Mouse (Mus musculus) ES-Bruce4 (cell line): ENCODE measurements around the gene Cnn2. TPM values are rescaled to one million over a fixed set of nuclear protein-coding genes. Genes with fewer than 3 reads are reported as not detected.

Experiments used
- H3K27ac ChIP-seq: 2 replicates; pipeline ENCODE4 v1.5.1; 2012; ENCODE audit warnings: low read length, inconsistent platforms; ENCODE audit not compliant: insufficient read depth
- H3K27me3 ChIP-seq: 2 replicates; pipeline ENCODE4 v1.6.1; 2012; ENCODE audit warnings: mild to moderate bottlenecking, low read length, inconsistent platforms; ENCODE audit not compliant: control insufficient read depth, poor library complexity, insufficient read depth, severe bottlenecking
- H3K36me3 ChIP-seq: 2 replicates; pipeline ENCODE4 v1.6.1; 2012; ENCODE audit warnings: inconsistent platforms, mild to moderate bottlenecking, low read length, moderate library complexity; ENCODE audit not compliant: control insufficient read depth, poor library complexity, insufficient read depth, severe bottlenecking
- H3K4me1 ChIP-seq: one replicate; pipeline ENCODE4 v1.8.1; 2011; ENCODE audit warnings: low read length; ENCODE audit not compliant: control insufficient read depth, insufficient read depth
- H3K4me3 ChIP-seq: 2 replicates; pipeline ENCODE4 v1.5.1; 2011; ENCODE audit warnings: low read depth, mild to moderate bottlenecking, low read length
- H3K9ac ChIP-seq: 2 replicates; pipeline ENCODE4 v1.6.1; 2012; ENCODE audit warnings: low read depth, mild to moderate bottlenecking, inconsistent platforms; ENCODE audit not compliant: poor library complexity, severe bottlenecking
- H3K9me3 ChIP-seq: replicated peaks from 2 replicates; pipeline ENCODE4 v1.6.1; 2012; ENCODE audit warnings: mild to moderate bottlenecking, low read length, inconsistent platforms; ENCODE audit not compliant: control insufficient read depth, poor library complexity, insufficient read depth, severe bottlenecking
- CTCF ChIP-seq: IDR thresholded peaks from one replicate; pipeline ENCODE4 v1.8.1; 2011; ENCODE audit warnings: low read depth, low read length
- EP300 ChIP-seq: IDR thresholded peaks from 2 replicates; pipeline ENCODE4 v1.6.1; 2011; ENCODE audit warnings: low read depth, low read length; ENCODE audit not compliant: insufficient read depth
- POLR2A ChIP-seq: IDR thresholded peaks from one replicate; pipeline ENCODE4 v1.8.1; 2011; ENCODE audit warnings: low read length; ENCODE audit not compliant: insufficient read depth
- polyA plus RNA-seq: library from polyadenylated mRNA; stranded (reverse); fragments of >200 nt; gene quantifications from 2 replicates; pipeline ENCODE4 v1.2.4, GENCODE M21; 2011; ENCODE audit warnings: low read depth; ENCODE audit not compliant: missing spikeins, insufficient read depth, insufficient read length

Cnn2 gene
- polyA plus RNA-seq, 1 experiment: 156 TPM

GRCm38 (mm10) chr10:79997034-79997760, 8.8 kb downstream of the Cnn2 start:
- Histone ChIP-seq H3K9ac (peak overlapping the region; percentile 75), H3K9me3 (no peaks in the 10 kb centered on the region), H3K27ac (no peak overlapping the region), H3K36me3 (no peaks in the 10 kb centered on the region), H3K4me1 (no peaks in the 10 kb centered on the region), H3K27me3 (no peaks in the 10 kb centered on the region), H3K4me3 (peak overlapping the region; percentile 96)
- TF ChIP-seq POLR2A: no peak
- TF ChIP-seq EP300: no peak
- no peak for TF ChIP-seq CTCF

GRCm38 (mm10) chr10:79997819-79998218, 9.4 kb downstream of the Cnn2 start:
- H3K36me3 ChIP-seq: no peaks in the 10 kb centered on the region
- H3K9me3 ChIP-seq: no peaks in the 10 kb centered on the region
- H3K4me1 ChIP-seq: no peaks in the 10 kb centered on the region
- TF ChIP-seq CTCF: no peak
- no peak for TF ChIP-seq EP300
- TF ChIP-seq POLR2A: no peak
- H3K27me3 ChIP-seq: no peaks in the 10 kb centered on the region
- H3K4me3 ChIP-seq: peak overlapping the region; percentile 96
- H3K9ac ChIP-seq: no peak overlapping the region; the same call in 1 of the 2 replicates
- H3K27ac ChIP-seq: no peak overlapping the region

GRCm38 (mm10) chr10:80001945-80002344, 13.6 kb downstream of the Cnn2 start:
- Histone ChIP-seq H3K4me1 (peaks cover 16% of the 10 kb centered on the region), H3K27ac (no peak overlapping the region), H3K9ac (no peak overlapping the region), H3K9me3 (no peaks in the 10 kb centered on the region), H3K36me3 (no peaks in the 10 kb centered on the region), H3K27me3 (no peaks in the 10 kb centered on the region), H3K4me3 (no peak overlapping the region)
- TF ChIP-seq EP300: no peak
- TF ChIP-seq CTCF: no peak
- no peak for TF ChIP-seq POLR2A

GRCm38 (mm10) chr10:80002829-80003228, 14.4 kb downstream of the Cnn2 start:
- H3K9ac ChIP-seq: peak overlapping the region; percentile 24

GRCm38 (mm10) chr10:80003374-80004232, 15.2 kb downstream of the Cnn2 start:
- Histone ChIP-seq H3K9me3 (no peaks in the 10 kb centered on the region), H3K9ac (no peak overlapping the region), H3K27ac (no peak overlapping the region), H3K36me3 (no peaks in the 10 kb centered on the region), H3K27me3 (no peaks in the 10 kb centered on the region), H3K4me1 (peaks cover 16% of the 10 kb centered on the region), H3K4me3 (0 out of 2 replicates have a peak overlapping the region, but pooled peaks have one; percentile 4)
- TF ChIP-seq CTCF: no peak
- TF ChIP-seq EP300: peak; percentile 41; the same call in 1 of the 2 replicates

More at GRCm38 (mm10) chr10:80002829-80003228, 14.4 kb downstream of the Cnn2 start:
- no peaks in the 10 kb centered on the region for H3K36me3 ChIP-seq
- H3K4me1 ChIP-seq: peaks cover 16% of the 10 kb centered on the region
- H3K4me3 ChIP-seq: 0 out of 2 replicates have a peak overlapping the region, but pooled peaks have one; percentile 4
- H3K27me3 ChIP-seq: no peaks in the 10 kb centered on the region
- TF ChIP-seq EP300: no peak
- no peak for TF ChIP-seq CTCF
- H3K9me3 ChIP-seq: no peaks in the 10 kb centered on the region
- H3K27ac ChIP-seq: no peak overlapping the region
